Mouse (Mus musculus) thymus, adult 2 months (tissue): ENCODE measurements around the gene Ano8.

ENCODE experiments used
- CTCF ChIP-seq: fragments of 200-500 bp; IDR thresholded peaks from 2 replicates; pipeline ENCODE4 v1.5.1; 2012; ENCODE audit warnings: mild to moderate bottlenecking, control low read depth, low read length, moderate library complexity, borderline replicate concordance; ENCODE audit not compliant: control insufficient read depth, poor library complexity, insufficient read depth; ENCODE audit errors: extremely low read depth
- POLR2A ChIP-seq: fragments of 200-500 bp; IDR thresholded peaks from 2 replicates; pipeline ENCODE4 v1.6.1; 2012; ENCODE audit warnings: mild to moderate bottlenecking, low read length, control low read depth, moderate library complexity; ENCODE audit not compliant: control insufficient read depth, poor library complexity, insufficient read depth; ENCODE audit errors: extremely low read depth

DNA sequence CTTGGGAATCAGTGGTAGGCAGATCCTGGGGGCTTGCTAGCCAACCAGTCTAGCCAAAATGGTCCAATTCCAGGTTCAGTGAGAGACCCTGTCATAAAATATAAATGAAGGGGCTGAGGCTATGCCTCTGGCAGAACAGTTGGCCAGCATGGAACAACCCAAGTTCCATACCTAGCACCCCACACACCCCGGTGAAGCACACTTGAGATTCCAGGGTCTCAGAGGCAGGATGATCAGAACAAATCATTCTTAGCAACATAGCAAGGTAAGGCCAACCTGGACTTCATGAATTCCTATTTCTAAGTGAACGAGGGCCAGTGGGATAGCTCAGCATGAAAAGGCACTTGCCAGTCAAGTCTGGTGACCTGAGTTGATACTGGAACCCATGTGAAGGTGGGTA lies 18.6 kb downstream of the Ano8 start:
- TF ChIP-seq POLR2A (no peak), CTCF (no peak)
